Mouse (Mus musculus) heart, embryonic 14.5 days (tissue): ENCODE measurements around the gene Paqr3. TPM values are rescaled to one million over a fixed set of nuclear protein-coding genes. Genes with fewer than 3 reads are reported as not detected.
A peak's percentile ranks its signal among the peaks of the same experiment; 100 is the strongest.

Source experiments
- ATAC-seq: fragments of 200-750 bp; cut with Nextera tagmentation; 2 replicates; pipeline ENCODE4 v1.8.0; 2017; ENCODE audit warnings: low read depth, moderate TSS enrichment; ENCODE audit not compliant: insufficient number of reproducible peaks, insufficient read depth, low FRiP score
- H3K27ac ChIP-seq, 2 experiments: fragments of 200-500 bp in 1 of 2; fragments of 300-500 bp in 1 of 2; sonication (generic) in 1 of 2; replicated peaks in 1 of 2; 2 replicates each; pipeline ENCODE4 v1.5.1; 2012 to 2014; ENCODE audit warnings: low read depth in 2 of 2, low read length in 2 of 2, control low read depth in 1 of 2, mild to moderate bottlenecking in 1 of 2, mixed read lengths in 1 of 2; ENCODE audit not compliant: control insufficient read depth in 1 of 2, insufficient read depth in 1 of 2
- H3K27me3 ChIP-seq: fragments of 300-500 bp; sonication (generic); 2 replicates; pipeline ENCODE4 v1.6.1; 2014; ENCODE audit warnings: mild to moderate bottlenecking, low read length, control low read depth; ENCODE audit not compliant: control insufficient read depth, insufficient read depth
- H3K36me3 ChIP-seq: fragments of 300-500 bp; sonication (generic); 2 replicates; pipeline ENCODE4 v1.6.1; 2014; ENCODE audit warnings: mild to moderate bottlenecking, control low read depth, low read length, mixed read lengths; ENCODE audit not compliant: control insufficient read depth, insufficient read depth
- H3K4me1 ChIP-seq, 2 experiments: fragments of 200-500 bp in 1 of 2; fragments of 300-500 bp in 1 of 2; sonication (generic) in 1 of 2; 2 replicates each; pipeline ENCODE4 v1.6.1; 2012 to 2014; ENCODE audit warnings: low read length in 2 of 2, control low read depth in 1 of 2, mixed read lengths in 1 of 2; ENCODE audit not compliant: control insufficient read depth in 2 of 2, insufficient read depth in 2 of 2
- H3K4me2 ChIP-seq: fragments of 300-500 bp; sonication (generic); 2 replicates; pipeline ENCODE4 v1.6.1; 2014; ENCODE audit warnings: mild to moderate bottlenecking, low read length
- H3K4me3 ChIP-seq, 2 experiments: fragments of 200-500 bp in 1 of 2; fragments of 300-500 bp in 1 of 2; sonication (generic) in 1 of 2; 2 replicates each; pipeline ENCODE4 v1.5.1; 2012 to 2014; ENCODE audit warnings: low read length in 2 of 2, mild to moderate bottlenecking in 2 of 2, control low read depth in 1 of 2, low read depth in 1 of 2, moderate library complexity in 1 of 2; ENCODE audit not compliant: control insufficient read depth in 1 of 2, insufficient read depth in 1 of 2
- H3K9ac ChIP-seq: fragments of 300-500 bp; sonication (generic); 2 replicates; pipeline ENCODE4 v1.6.1; 2014; ENCODE audit warnings: mild to moderate bottlenecking, low read length
- H3K9me3 ChIP-seq: fragments of 300-500 bp; sonication (generic); 2 replicates; pipeline ENCODE4 v1.6.1; 2016; ENCODE audit warnings: low read length, control low read depth; ENCODE audit not compliant: control insufficient read depth
- WGBS: fragments of 180-500 bp; shearing (Covaris S2); extraction: QIAGEN DNeasy Blood & Tissue Kit; methylation state at CpG from one replicate; pipeline ENCODE4 v1.1.7; 2014; 5-methylcytosine and 5-hydroxymethylcytosine counted together
- polyA plus RNA-seq: library from polyadenylated mRNA; unstranded; fragments of >200 nt; fragmentation: Nextera tagmentation; extraction: Ambion mirVana; gene quantifications from 2 replicates; pipeline ENCODE4 v1.2.1, GENCODE M21; 2014

Paqr3 gene
- polyA plus RNA-seq, 1 experiment from 2014 or later = 2.6 TPM

GRCm38 (mm10) chr5:97092970-97093369 lies 18.4 kb downstream of the Paqr3 start:
- Histone ChIP-seq H3K9me3 (no peaks in the 10 kb centered on the region), H3K4me2 (no peak overlapping the region), H3K4me3 (no peak overlapping the region), H3K9ac (no peak overlapping the region), H3K27me3 (no peaks in the 10 kb centered on the region), H3K27ac (no peak overlapping the region), H3K4me1 (peaks cover 0 to 2% of the 10 kb centered on the region in 2 experiments; a peak in 1 of 4 replicates), H3K36me3 (peaks cover 12% of the 10 kb centered on the region)
- 84% methylated on average over 8 of the region's 8 CpGs for WGBS
- ATAC-seq = no peak

DNA sequence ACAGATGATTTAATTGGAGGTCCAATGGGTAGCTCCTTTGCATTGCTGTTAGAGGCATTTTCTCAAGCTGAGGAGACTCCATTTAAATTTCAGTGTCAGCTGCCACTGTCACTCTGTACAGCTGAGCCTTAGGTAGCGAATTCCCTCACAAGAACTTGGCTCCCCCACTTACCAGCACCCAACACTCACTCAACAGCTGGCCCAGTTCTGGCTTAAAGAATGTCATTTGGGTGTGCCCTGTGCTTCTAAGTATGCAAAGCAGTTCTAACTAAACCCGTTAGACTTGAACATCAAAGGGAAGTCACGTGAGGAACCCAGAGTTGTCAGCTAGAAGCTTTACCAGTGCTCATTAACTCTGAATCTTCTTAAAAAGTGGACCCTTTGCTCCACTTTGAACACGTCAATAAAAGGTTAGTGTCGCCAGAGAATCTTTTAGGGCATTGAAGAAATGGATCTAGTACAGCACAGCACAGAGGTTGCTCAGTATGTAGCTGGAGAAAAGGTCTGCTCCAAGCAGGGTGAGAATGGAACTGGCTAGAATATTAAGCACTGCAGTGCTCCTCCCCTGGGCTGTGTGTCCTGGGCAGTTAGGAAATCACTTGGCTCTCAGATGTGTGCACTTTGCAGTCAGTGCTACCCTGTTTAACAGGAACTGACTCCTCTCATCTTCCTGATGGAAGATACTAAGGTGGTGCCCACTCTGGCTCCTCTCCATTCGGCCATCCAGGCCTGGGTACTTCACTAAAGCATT lies 21.2 kb downstream of the Paqr3 start:
- Histone ChIP-seq H3K27me3 (no peaks in the 10 kb centered on the region), H3K4me2 (no peak overlapping the region), H3K27ac (no peak overlapping the region), H3K9ac (no peak overlapping the region), H3K4me1 (peaks cover 4 to 7% of the 10 kb centered on the region in 2 experiments; a peak in 3 of 4 replicates), H3K9me3 (no peaks in the 10 kb centered on the region), H3K36me3 (peaks cover 22% of the 10 kb centered on the region), H3K4me3 (no peak overlapping the region)
- no peak for ATAC-seq
- 70% methylated on average over 6 of the region's 6 CpGs for WGBS

DNA sequence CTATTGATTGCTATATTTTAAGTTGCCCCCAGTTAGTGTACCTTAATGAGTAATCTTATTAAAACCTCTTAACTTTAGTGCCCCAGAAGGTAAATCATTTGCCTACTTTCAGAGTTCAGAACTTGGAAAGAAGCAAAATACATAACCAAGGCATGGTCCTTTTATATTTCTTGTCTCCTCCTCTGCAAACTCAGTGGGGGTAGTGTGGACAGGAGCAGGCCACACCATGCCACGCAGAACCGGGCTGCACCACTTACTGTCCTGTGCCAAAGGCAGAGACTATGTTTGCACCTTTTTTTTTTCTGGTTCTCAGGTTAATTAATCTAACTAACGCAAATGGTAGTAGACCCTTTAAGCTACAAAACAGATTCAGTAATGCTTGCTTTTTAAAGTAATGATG lies 22.0 kb downstream of the Paqr3 start:
- no peak for ATAC-seq
- H3K9me3 ChIP-seq = no peaks in the 10 kb centered on the region
- H3K4me1 ChIP-seq = peaks cover 4 to 7% of the 10 kb centered on the region in 2 experiments; a peak in 3 of 4 replicates
- no peak overlapping the region for H3K4me2 ChIP-seq
- peaks cover 22% of the 10 kb centered on the region for H3K36me3 ChIP-seq
- no peak overlapping the region for H3K4me3 ChIP-seq
- 85% methylated on average over 3 of the region's 3 CpGs for WGBS
- no peak overlapping the region for H3K9ac ChIP-seq
- no peak overlapping the region for H3K27ac ChIP-seq
- H3K27me3 ChIP-seq = no peaks in the 10 kb centered on the region

DNA sequence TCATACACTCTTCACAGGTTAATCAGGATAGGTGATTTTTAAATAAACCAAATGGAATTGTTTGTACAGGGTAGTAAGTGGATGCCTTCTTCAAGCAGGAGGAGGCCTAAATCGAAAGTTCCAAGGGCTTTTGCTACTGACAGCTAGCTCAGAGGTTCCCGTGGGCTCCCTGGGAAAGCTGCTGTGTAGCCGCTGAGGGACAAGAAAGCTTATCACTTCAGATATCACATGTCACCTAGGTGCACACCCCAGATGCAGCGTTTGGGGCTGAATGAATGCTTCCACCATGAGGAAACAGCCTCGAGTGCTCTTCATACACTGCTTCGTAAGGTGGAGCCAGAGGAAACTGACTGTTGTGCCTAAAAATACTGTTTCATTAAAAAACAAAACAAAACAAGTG lies 23.2 kb downstream of the Paqr3 start:
- Histone ChIP-seq H3K27me3 (no peaks in the 10 kb centered on the region), H3K36me3 (peaks cover 22% of the 10 kb centered on the region), H3K27ac (no peak overlapping the region), H3K4me3 (no peak overlapping the region), H3K4me1 (peaks cover 4 to 7% of the 10 kb centered on the region in 2 experiments; a peak in 3 of 4 replicates), H3K4me2 (no peak overlapping the region), H3K9ac (no peak overlapping the region), H3K9me3 (no peaks in the 10 kb centered on the region)
- ATAC-seq = no peak
- WGBS = 65% methylated on average over 6 of the region's 6 CpGs

DNA sequence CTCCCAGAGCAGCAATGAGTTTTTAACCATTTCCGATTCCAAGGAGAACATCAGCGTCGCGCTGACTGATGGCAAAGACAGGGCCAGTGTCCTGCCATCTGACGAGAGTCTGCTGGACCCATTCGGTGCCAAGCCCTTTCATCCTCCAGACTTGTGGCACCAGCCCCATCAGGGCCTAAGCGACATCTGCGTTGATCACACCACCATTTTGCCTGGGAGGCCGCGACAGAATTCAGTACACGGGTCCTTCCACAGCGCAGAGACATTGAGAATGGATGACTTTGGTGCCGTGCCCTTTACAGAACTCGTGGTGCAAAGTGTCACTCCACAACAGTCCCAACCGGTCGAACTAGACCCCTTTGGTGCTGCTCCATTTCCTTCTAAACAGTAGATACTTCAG lies 23.6 kb downstream of the Paqr3 start:
- peaks cover 22% of the 10 kb centered on the region for H3K36me3 ChIP-seq
- peak overlapping the region in 1 of 2 experiments; percentile 34; a peak in 2 of 4 replicates for H3K27ac ChIP-seq
- H3K9ac ChIP-seq = no peak overlapping the region
- H3K4me2 ChIP-seq = peak overlapping the region; percentile 29
- H3K27me3 ChIP-seq = no peaks in the 10 kb centered on the region
- 90% methylated on average over 16 of the region's 16 CpGs for WGBS
- no peak overlapping the region for H3K4me3 ChIP-seq
- no peaks in the 10 kb centered on the region for H3K9me3 ChIP-seq
- H3K4me1 ChIP-seq = peaks cover 4 to 7% of the 10 kb centered on the region in 2 experiments; a peak in 3 of 4 replicates
- no peak for ATAC-seq

DNA sequence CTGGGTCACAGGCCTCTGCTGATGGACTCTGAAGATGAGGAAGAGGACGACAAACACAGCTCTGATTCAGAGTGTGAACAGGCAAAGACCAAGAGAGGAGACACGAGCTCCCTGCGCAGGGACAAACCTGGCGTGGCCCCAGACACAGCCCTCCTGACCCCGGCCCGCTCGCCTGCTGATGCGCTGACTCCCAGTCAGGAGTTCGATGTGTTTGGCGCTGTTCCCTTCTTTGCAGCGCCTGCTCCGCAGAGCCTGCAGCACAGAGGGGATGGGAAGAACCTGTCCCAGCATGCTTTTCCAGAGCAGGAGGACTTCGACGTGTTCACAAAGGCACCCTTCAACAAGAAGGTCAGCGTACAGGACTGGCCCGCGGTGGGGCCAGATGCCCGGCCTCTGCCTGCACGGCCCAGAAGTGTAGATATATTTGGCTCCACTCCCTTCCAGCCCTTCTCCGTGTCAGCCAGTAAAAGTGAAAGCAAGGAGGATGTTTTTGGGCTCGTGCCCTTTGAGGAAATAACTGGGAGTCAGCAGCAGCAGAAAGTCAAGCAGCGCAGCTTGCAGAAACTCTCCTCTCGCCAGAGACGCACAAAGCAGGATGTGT lies 24.3 kb downstream of the Paqr3 start:
- 0 out of 4 replicates have a peak overlapping the region, but pooled peaks of 1 of the 2 experiments have one; percentile 2 for H3K4me3 ChIP-seq
- peak; percentile 31; the same call in 1 of the 2 replicates for ATAC-seq
- H3K9ac ChIP-seq = no peak overlapping the region

DNA sequence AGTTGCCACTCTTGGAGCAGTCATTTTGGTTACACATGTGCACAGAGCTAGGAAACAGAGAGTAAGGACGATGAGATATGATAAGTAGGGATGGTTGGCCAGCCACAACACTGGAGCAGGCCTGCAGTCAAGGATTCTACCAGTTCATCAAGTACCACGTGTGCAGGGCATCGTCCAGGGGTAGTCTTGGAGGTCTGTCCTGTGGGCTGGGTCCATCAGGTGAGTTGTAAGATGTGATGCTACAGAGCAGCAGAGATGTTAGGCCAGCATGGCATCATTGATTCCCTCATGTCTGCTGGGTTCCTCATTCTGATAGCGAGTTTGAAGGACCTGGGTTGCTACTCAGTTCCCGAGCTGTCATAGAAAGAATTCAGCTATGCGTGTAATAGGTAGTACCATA lies 26.3 kb downstream of the Paqr3 start:
- Histone ChIP-seq H3K36me3 (peaks cover 22% of the 10 kb centered on the region), H3K27me3 (no peaks in the 10 kb centered on the region), H3K4me1 (peaks cover 7 to 9% of the 10 kb centered on the region in 2 experiments; a peak in 3 of 4 replicates), H3K4me2 (no peak overlapping the region), H3K9me3 (no peaks in the 10 kb centered on the region), H3K27ac (no peak overlapping the region), H3K4me3 (no peak overlapping the region), H3K9ac (no peak overlapping the region)
- 87% methylated on average over 6 of the region's 6 CpGs for WGBS
- no peak for ATAC-seq

More for the DNA sequence above, 24.3 kb downstream of the Paqr3 start:
- Histone ChIP-seq H3K4me2 (peak overlapping the region; percentile 29), H3K36me3 (peaks cover 22% of the 10 kb centered on the region), H3K4me1 (peaks cover 4 to 7% of the 10 kb centered on the region in 2 experiments; a peak in 3 of 4 replicates), H3K9me3 (no peaks in the 10 kb centered on the region), H3K27ac (peak overlapping the region in 1 of 2 experiments; percentile 34; a peak in 3 of 4 replicates), H3K27me3 (no peaks in the 10 kb centered on the region)
- 70% methylated on average over 24 of the region's 24 CpGs for WGBS
